Mouse (Mus musculus): ENCODE data around the gene Ppp2r5a. TPM values are rescaled to one million over a fixed set of nuclear protein-coding genes. Genes with fewer than 3 reads are reported as not detected.

The Ppp2r5a gene
- polyA plus RNA-seq, 1 experiment, result 96.6 TPM

- Histone ChIP-seq H3K4me3 (replicated peaks; ENCODE audit: control insufficient read depth, low read depth, low read length) (no peak overlapping the region), H3K4me1 (ENCODE audit: control insufficient read depth, insufficient read depth, low read length) (no peaks in the 10 kb centered on the region; the same call in 1 of the 2 replicates), H3K27ac (ENCODE audit: control insufficient read depth, insufficient read depth, low read depth, low read length, poor library complexity) (no peak overlapping the region)
- TF ChIP-seq CTCF (IDR thresholded peaks at IDR 0.05; ENCODE audit: control insufficient read depth, insufficient read depth, low read length), result no peak
- TF ChIP-seq POLR2A (IDR thresholded peaks at IDR 0.05; ENCODE audit: borderline replicate concordance, control insufficient read depth, low read depth, low read length), result no peak
- WGBS, result 64% methylated on average over 11 of the region's 11 CpGs
Measured at GRCm38 (mm10) chr1:191381955-191382736, 20.9 kb downstream of the Ppp2r5a start.

DNA sequence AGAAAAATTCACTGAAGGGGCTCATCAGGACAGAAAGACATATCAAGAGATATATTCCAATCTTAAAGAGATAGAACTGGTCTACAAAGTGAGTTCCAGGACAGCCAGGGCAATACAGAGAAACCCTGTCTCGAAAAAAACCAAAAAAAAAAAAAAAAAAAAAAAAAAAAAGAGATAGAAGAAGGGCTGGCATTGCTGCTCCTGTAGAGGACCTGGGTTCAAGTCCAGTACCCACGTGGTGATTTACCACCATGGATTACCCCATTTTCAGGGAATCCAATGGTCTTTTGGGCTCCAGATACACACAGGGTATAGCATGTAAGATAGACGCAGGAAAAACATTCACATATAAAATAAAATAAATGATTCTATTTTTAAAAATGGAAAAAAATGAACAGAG, 22.2 kb downstream of the Ppp2r5a start:
- Histone ChIP-seq H3K4me3 (replicated peaks; ENCODE audit: control insufficient read depth, low read depth, low read length) (no peak overlapping the region), H3K4me1 (ENCODE audit: control insufficient read depth, insufficient read depth, low read length) (no peaks in the 10 kb centered on the region; the same call in 1 of the 2 replicates), H3K27ac (ENCODE audit: control insufficient read depth, insufficient read depth, low read depth, low read length, poor library complexity) (no peak overlapping the region)
- 88% methylated on average over 3 of the region's 3 CpGs for WGBS
- no peak for TF ChIP-seq POLR2A (IDR thresholded peaks at IDR 0.05; ENCODE audit: borderline replicate concordance, control insufficient read depth, low read depth, low read length)
- TF ChIP-seq CTCF (IDR thresholded peaks at IDR 0.05; ENCODE audit: control insufficient read depth, insufficient read depth, low read length), result no peak

GRCm38 (mm10) chr1:191378080-191378479, 25.0 kb downstream of the Ppp2r5a start:
- TF ChIP-seq POLR2A (IDR thresholded peaks at IDR 0.05; ENCODE audit: borderline replicate concordance, control insufficient read depth, low read depth, low read length), result no peak
- no peak for TF ChIP-seq CTCF (IDR thresholded peaks at IDR 0.05; ENCODE audit: control insufficient read depth, insufficient read depth, low read length)
- no peak overlapping the region for H3K27ac ChIP-seq (ENCODE audit: control insufficient read depth, insufficient read depth, low read depth, low read length, poor library complexity)
- 83% methylated on average over 2 of the region's 2 CpGs for WGBS
- H3K4me1 ChIP-seq (ENCODE audit: control insufficient read depth, insufficient read depth, low read length), result peaks cover 1% of the 10 kb centered on the region; the same call in 1 of the 2 replicates
- no peak overlapping the region for H3K4me3 ChIP-seq (replicated peaks; ENCODE audit: control insufficient read depth, low read depth, low read length)

GRCm38 (mm10) chr1:191375644-191375998, 27.5 kb downstream of the Ppp2r5a start:
- TF ChIP-seq CTCF (IDR thresholded peaks at IDR 0.05; ENCODE audit: control insufficient read depth, insufficient read depth, low read length), result no peak
- no peak for TF ChIP-seq POLR2A (IDR thresholded peaks at IDR 0.05; ENCODE audit: borderline replicate concordance, control insufficient read depth, low read depth, low read length)
- Histone ChIP-seq H3K4me3 (replicated peaks; ENCODE audit: control insufficient read depth, low read depth, low read length) (no peak overlapping the region), H3K27ac (ENCODE audit: control insufficient read depth, insufficient read depth, low read depth, low read length, poor library complexity) (no peak overlapping the region), H3K4me1 (ENCODE audit: control insufficient read depth, insufficient read depth, low read length) (peaks cover 1% of the 10 kb centered on the region; the same call in 1 of the 2 replicates)
- 42% methylated on average over 5 of the region's 5 CpGs for WGBS

GRCm38 (mm10) chr1:191374993-191375643, 28.0 kb downstream of the Ppp2r5a start:
- Histone ChIP-seq H3K4me3 (replicated peaks; ENCODE audit: control insufficient read depth, low read depth, low read length) (no peak overlapping the region), H3K4me1 (ENCODE audit: control insufficient read depth, insufficient read depth, low read length) (peaks cover 1% of the 10 kb centered on the region; the same call in 1 of the 2 replicates), H3K27ac (ENCODE audit: control insufficient read depth, insufficient read depth, low read depth, low read length, poor library complexity) (no peak overlapping the region)
- 67% methylated on average over 10 of the region's 10 CpGs for WGBS
- TF ChIP-seq POLR2A (IDR thresholded peaks at IDR 0.05; ENCODE audit: borderline replicate concordance, control insufficient read depth, low read depth, low read length) (no peak), CTCF (IDR thresholded peaks at IDR 0.05; ENCODE audit: control insufficient read depth, insufficient read depth, low read length) (no peak)

GRCm38 (mm10) chr1:191369140-191369539, 33.9 kb downstream of the Ppp2r5a start:
- no peak for TF ChIP-seq POLR2A (IDR thresholded peaks at IDR 0.05; ENCODE audit: borderline replicate concordance, control insufficient read depth, low read depth, low read length)
- no peak for TF ChIP-seq CTCF (IDR thresholded peaks at IDR 0.05; ENCODE audit: control insufficient read depth, insufficient read depth, low read length)
- H3K4me1 ChIP-seq (ENCODE audit: control insufficient read depth, insufficient read depth, low read length), result peaks cover 1% of the 10 kb centered on the region; the same call in 1 of the 2 replicates
- H3K4me3 ChIP-seq (replicated peaks; ENCODE audit: control insufficient read depth, low read depth, low read length), result no peak overlapping the region
- H3K27ac ChIP-seq (ENCODE audit: control insufficient read depth, insufficient read depth, low read depth, low read length, poor library complexity), result no peak overlapping the region

DNA sequence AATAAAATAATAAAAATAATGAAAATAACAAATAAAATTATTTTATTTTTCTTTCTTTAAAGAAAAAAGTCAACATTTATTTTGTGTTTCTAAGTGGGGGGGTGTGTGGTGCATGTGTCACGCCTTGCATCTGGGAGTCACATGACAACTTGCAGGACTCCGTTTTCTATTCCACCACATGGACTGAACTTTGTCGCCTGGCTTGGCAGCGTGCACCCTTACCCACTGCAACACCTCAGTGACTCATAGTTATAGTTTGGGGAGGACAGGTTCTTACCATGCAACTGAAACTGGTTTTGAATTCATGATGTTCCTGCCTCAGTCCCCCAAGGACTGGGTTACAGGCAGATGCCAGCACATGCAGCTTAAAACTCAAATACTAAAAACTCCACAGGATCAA, 34.9 kb downstream of the Ppp2r5a start:
- TF ChIP-seq POLR2A (IDR thresholded peaks at IDR 0.05; ENCODE audit: borderline replicate concordance, control insufficient read depth, low read depth, low read length) (no peak), CTCF (IDR thresholded peaks at IDR 0.05; ENCODE audit: control insufficient read depth, insufficient read depth, low read length) (no peak)
- no peaks in the 10 kb centered on the region for H3K4me1 ChIP-seq (ENCODE audit: control insufficient read depth, insufficient read depth, low read length)
- WGBS, result 83% methylated on average over 4 of the region's 4 CpGs
- no peak overlapping the region for H3K27ac ChIP-seq (ENCODE audit: control insufficient read depth, insufficient read depth, low read depth, low read length, poor library complexity)
- H3K4me3 ChIP-seq (replicated peaks; ENCODE audit: control insufficient read depth, low read depth, low read length), result no peak overlapping the region

DNA sequence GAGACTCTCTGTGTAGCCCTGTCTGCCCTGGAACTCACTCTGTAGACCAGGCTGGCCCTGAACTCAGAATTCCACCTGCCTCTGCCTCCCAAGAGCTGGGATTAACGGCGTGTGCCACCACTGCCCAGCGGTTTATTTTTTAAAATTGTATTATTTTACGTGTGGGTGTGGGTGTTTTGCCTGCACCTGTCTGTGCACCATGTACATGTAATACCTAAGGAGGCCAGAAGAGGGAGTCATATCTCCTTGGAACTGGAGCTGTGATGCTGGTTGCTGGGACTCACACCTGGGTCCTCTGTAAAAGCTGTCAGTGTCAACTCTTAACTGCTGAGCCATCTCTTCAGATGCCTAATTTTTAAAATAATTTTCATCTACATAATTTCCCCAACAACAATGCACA, 38.6 kb downstream of the Ppp2r5a start:
- Histone ChIP-seq H3K27ac (ENCODE audit: control insufficient read depth, insufficient read depth, low read depth, low read length, poor library complexity) (no peak overlapping the region), H3K4me3 (replicated peaks; ENCODE audit: control insufficient read depth, low read depth, low read length) (no peak overlapping the region), H3K4me1 (ENCODE audit: control insufficient read depth, insufficient read depth, low read length) (no peaks in the 10 kb centered on the region)
- TF ChIP-seq CTCF (IDR thresholded peaks at IDR 0.05; ENCODE audit: control insufficient read depth, insufficient read depth, low read length) (peak; percentile 50), POLR2A (IDR thresholded peaks at IDR 0.05; ENCODE audit: borderline replicate concordance, control insufficient read depth, low read depth, low read length) (no peak)
- WGBS, result 71% methylated on average over 4 of the region's 4 CpGs

Data from bone marrow, adult 2 months (tissue).